Mouse (Mus musculus): ENCODE measurements around the gene Slc25a44.

DNA sequence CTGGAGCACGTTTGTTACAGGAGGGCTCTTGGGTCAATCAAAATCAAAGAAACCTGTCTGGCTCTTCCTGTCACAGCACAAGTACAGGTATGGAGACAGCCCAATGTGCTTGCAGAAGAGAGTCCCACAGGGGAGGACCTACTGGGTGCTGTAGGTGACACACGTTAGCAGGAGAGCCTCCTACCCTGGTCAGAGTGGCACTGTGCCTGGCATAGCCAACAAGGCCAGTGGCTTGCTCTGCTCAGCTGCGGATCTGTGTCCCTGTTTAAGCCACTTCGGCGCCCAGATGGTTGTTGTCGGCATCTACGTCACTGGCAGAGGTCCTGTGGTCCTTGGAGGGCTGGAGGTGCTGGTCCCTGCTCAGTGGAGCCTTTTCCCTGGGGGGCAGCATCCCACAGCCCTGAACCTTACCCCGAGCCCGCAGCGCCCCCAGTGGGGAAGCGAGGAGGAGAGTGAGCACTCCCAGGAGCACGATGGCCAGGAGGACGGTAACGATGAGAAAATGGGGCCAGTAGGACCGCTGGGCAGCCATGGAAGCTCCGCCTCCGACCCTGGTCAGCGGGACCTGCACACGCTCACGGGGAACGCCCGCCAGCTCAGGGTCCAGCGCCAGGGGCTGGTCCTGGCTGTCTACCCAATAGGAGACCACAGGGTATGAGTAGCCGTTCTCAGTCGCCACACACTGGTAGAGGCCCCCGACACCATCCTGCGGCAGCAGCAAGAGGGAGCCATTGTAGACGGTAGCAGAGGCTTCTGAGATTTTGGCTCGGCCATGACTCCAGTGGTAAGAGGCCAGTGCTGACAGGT lies 11.7 kb upstream of the Slc25a44 start:
- TF ChIP-seq CTCF (IDR thresholded peaks at IDR 0.05; ENCODE audit: low read depth) (peak; percentile 62), EP300 (optimal IDR thresholded peaks at IDR 0.05) (no peak)

Data from stomach, postnatal 0 days (tissue).